Mouse (Mus musculus) CD8-positive naive resting alpha-beta T cell, adult 2 months (primary cell): ENCODE measurements at regions not wholly inside any gene's neighbourhood (a gene's known extent, or its start where the extent isn't known, plus 50 kb on each side); places are given as distances from the start of the nearest gene placed in this dataset.

Source experiments
- DNase-seq, 2 experiments: peaks; one replicate each; pipeline ENCODE4 v3.0.0; 2022; ENCODE audit warnings: low read depth in 2 of 2, low spot score in 2 of 2

- DNase-seq, result no peak
Measured at GRCm38 (mm10) chr13:97311340-97311739, 70.4 kb downstream of the Enc1 start.

GRCm38 (mm10) chr13:97310855-97311189 is 69.9 kb downstream of the Enc1 start:
- no peak for DNase-seq

GRCm38 (mm10) chr13:97310186-97310854 is 69.4 kb downstream of the Enc1 start:
- DNase-seq, result no peak

GRCm38 (mm10) chr13:97309411-97309810 is 68.5 kb downstream of the Enc1 start:
- DNase-seq, result no peak

- DNase-seq, result no peak
Measured at GRCm38 (mm10) chr13:97308431-97308830, 67.5 kb downstream of the Enc1 start.
